Mouse (Mus musculus): Measurements from ENCODE around the gene Ptgis.
"Not testable (repeated sequence)": the region's sequence is repeated elsewhere in the genome, so short reads cannot be mapped to it uniquely, and the experiment has no call there.

Gene Ptgis

GRCm38 (mm10) chr2:167224937-167225336 lies 15.5 kb downstream of the Ptgis start:
- DNase-seq = no peak

- no peak for DNase-seq
These were observed 16.2 kb downstream of the Ptgis start for GRCm38 (mm10) chr2:167224194-167224593.

- DNase-seq = peak; percentile 77
These were observed 18.3 kb downstream of the Ptgis start for GRCm38 (mm10) chr2:167222152-167222551.

- no peak for DNase-seq
These were observed 19.1 kb downstream of the Ptgis start for GRCm38 (mm10) chr2:167221159-167221845.

- DNase-seq = no peak
These were observed 19.7 kb downstream of the Ptgis start for GRCm38 (mm10) chr2:167220736-167221135.

- DNase-seq = peak; percentile 94
These were observed 21.1 kb downstream of the Ptgis start for GRCm38 (mm10) chr2:167219154-167219775.

- DNase-seq = no peak
These were observed 26.7 kb downstream of the Ptgis start for GRCm38 (mm10) chr2:167213666-167214065.

GRCm38 (mm10) chr2:167213076-167213475 lies 27.3 kb downstream of the Ptgis start:
- peak; percentile 40 for DNase-seq

GRCm38 (mm10) chr2:167212551-167212950 lies 27.9 kb downstream of the Ptgis start:
- DNase-seq = no peak

GRCm38 (mm10) chr2:167212089-167212488 lies 28.3 kb downstream of the Ptgis start:
- no peak for DNase-seq

GRCm38 (mm10) chr2:167209900-167210299 lies 30.5 kb downstream of the Ptgis start:
- no peak for DNase-seq

- no peak for DNase-seq
These were observed 31.4 kb downstream of the Ptgis start for GRCm38 (mm10) chr2:167208984-167209383.

GRCm38 (mm10) chr2:167205918-167206629 lies 34.3 kb downstream of the Ptgis start:
- DNase-seq = no peak

GRCm38 (mm10) chr2:167204686-167205085 lies 35.7 kb downstream of the Ptgis start:
- DNase-seq = not testable (repeated sequence)

GRCm38 (mm10) chr2:167203505-167204166 lies 36.8 kb downstream of the Ptgis start:
- DNase-seq = no peak

GRCm38 (mm10) chr2:167201463-167202291 lies 38.7 kb downstream of the Ptgis start:
- DNase-seq = peak; percentile 78

GRCm38 (mm10) chr2:167198660-167199427 lies 41.6 kb downstream of the Ptgis start:
- DNase-seq = no peak

- DNase-seq = no peak
These were observed 47.0 kb downstream of the Ptgis start for GRCm38 (mm10) chr2:167193361-167193760.

GRCm38 (mm10) chr2:167190076-167190399 lies 50.4 kb downstream of the Ptgis start, which contains the start of gene Kcnb1:
Kcnb1 (minus strand) TSS chr2:167190155.
- DNase-seq = peak; percentile 93

- DNase-seq = peak; percentile 49
These were observed 50.9 kb downstream of the Ptgis start for GRCm38 (mm10) chr2:167189291-167190075.
